Mouse (Mus musculus) small intestine, adult 2 months (tissue): ENCODE measurements around the gene Efna1.
A peak's percentile ranks its signal among the peaks of the same experiment; 100 is the strongest.

ENCODE experiments used
- CTCF ChIP-seq: fragments of 200-500 bp; IDR thresholded peaks from 2 replicates; pipeline ENCODE4 v1.5.1; 2012; ENCODE audit warnings: low read depth, mild to moderate bottlenecking, control low read depth, inconsistent platforms, low read length, moderate library complexity, mixed read lengths; ENCODE audit not compliant: insufficient replicate concordance, insufficient read length; ENCODE audit errors: extremely low read depth
- POLR2A ChIP-seq: fragments of 200-500 bp; IDR thresholded peaks from 2 replicates; pipeline ENCODE4 v1.6.1; 2012; ENCODE audit warnings: low read depth, mild to moderate bottlenecking, control low read depth, inconsistent platforms, low read length, moderate library complexity

DNA sequence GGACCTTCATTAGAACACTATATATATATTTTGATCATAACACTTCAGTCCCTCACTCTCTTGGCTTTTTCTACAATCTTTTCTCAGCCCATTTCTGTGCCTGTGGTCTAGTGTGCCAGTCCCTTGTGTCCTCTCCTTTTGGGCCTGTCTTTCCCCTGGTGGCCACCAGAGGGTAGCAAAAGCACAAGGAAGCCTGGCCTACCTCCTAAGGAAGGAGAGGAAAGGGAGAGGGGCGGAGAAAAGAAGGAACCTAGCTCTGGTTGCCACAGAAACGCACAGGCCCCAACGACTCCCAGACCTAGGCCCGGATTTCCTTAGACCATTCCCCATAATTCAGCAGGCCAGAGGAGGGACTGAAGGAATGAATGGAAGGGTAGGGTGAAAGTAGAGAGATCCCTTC, 35.9 kb upstream of the Efna1 start:
- peak; percentile 88; the same call in 1 of the 2 replicates for TF ChIP-seq CTCF
- no peak for TF ChIP-seq POLR2A
